Mouse (Mus musculus) frontal cortex, adult (tissue): ENCODE data around the gene E2f2.

Experiments used
- ATAC-seq: cut with Nextera tagmentation; 2 replicates; pipeline ENCODE4 v1.9.2; 2017; ENCODE audit warnings: mild to moderate bottlenecking, moderate library complexity, mixed read lengths; ENCODE audit not compliant: low TSS enrichment

Gene E2f2

GRCm38 (mm10) chr4:136240955-136241354 is 68.8 kb downstream of the E2f2 start:
- ATAC-seq: no peak

DNA sequence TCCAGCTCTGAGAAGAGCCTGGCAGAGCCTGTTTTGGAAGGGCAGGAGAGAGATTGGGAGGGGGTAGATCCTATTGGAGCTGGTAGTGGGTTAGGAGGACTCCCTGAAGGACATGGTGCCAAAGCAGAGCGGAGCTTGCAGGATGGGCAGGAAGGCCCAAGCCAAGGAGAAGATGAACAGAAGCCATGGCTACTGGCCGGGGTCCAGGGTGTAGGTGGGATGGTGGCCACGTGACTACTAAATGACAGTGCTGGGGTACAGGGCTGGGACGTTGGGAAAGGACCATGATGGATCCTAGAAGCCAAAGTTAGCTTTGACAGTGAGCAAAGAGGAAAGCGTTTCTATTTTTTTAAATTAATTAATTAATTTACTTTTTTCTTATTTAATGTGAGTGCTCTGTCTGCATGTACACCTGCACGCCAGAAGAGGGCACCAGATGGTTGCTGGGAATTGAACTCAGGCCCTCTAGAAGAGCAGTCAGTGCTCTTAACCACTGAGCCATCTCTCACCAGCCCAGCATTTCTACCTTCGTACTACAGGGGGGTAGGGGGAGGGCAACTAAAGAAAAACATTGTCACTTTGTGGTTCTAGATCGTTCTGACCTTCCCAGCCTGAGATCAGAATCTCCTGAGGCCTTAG is 70.0 kb downstream of the E2f2 start:
- ATAC-seq: no peak

DNA sequence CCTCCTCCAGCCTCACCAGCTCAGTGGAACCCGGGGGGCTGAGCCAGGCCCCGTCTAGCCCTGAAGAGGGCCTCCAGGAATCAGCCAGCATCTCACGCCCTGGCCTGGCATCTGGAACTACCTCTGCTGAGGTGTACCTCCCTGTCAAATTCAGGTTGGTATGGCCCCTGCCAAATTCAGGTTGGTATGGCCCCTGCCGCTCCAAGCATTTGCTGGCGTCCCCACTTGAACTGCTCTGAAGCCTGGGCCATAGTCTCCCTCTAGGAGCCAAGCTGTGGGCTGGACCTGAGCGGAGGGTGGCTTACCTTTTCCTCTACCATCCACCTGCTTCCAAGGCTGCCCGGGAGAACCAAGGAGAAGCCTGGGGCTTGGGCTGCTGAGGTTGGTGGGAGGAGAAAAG is 70.5 kb downstream of the E2f2 start:
- ATAC-seq: no peak

DNA sequence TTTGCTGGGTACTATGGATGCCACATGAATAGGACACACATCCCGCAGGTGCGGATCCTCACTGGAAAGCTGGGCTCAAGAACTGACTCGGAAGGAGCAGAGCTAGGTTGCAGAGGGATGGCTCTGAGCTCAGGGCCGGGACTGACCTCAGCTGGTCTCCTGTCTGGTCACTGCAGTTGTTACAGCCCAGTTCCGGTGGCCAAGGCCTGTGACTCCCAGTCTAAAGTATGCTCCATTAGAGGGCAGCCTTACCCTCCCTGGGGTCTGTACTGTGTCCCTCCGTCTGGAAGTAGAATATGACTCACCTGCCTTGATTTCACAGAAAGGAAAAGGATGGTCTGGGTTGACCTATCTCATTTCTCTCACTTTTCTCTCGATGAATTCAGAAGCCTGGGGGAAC is 72.0 kb downstream of the E2f2 start:
- no peak for ATAC-seq
